Mouse (Mus musculus) stomach, embryonic 14.5 days (tissue): ENCODE measurements around the gene Ehmt2. TPM values are rescaled to one million over a fixed set of nuclear protein-coding genes. Genes with fewer than 3 reads are reported as not detected.

Source experiments
- ATAC-seq: fragments of 200-750 bp; cut with Nextera tagmentation; 2 replicates; pipeline ENCODE4 v1.8.0; 2017; ENCODE audit warnings: low read depth, moderate TSS enrichment; ENCODE audit not compliant: insufficient number of reproducible peaks, insufficient read depth, low FRiP score
- H3K27ac ChIP-seq: fragments of 300-500 bp; sonication (generic); 2 replicates; pipeline ENCODE4 v1.5.1; 2014; ENCODE audit warnings: mild to moderate bottlenecking, low read length, moderate library complexity, mixed read lengths
- H3K27me3 ChIP-seq: fragments of 300-500 bp; sonication (generic); 2 replicates; pipeline ENCODE4 v1.6.1; 2014; ENCODE audit warnings: low read length, control low read depth, mixed read lengths; ENCODE audit not compliant: control insufficient read depth, insufficient read depth
- H3K36me3 ChIP-seq: fragments of 300-500 bp; sonication (generic); 2 replicates; pipeline ENCODE4 v1.6.1; 2014; ENCODE audit warnings: mild to moderate bottlenecking, control low read depth, low read length, moderate library complexity, mixed read lengths; ENCODE audit not compliant: control insufficient read depth, insufficient read depth
- H3K4me1 ChIP-seq: fragments of 300-500 bp; sonication (generic); 2 replicates; pipeline ENCODE4 v1.6.1; 2014; ENCODE audit warnings: low read length, control low read depth, mixed read lengths; ENCODE audit not compliant: control insufficient read depth, insufficient read depth
- H3K4me2 ChIP-seq: fragments of 300-500 bp; sonication (generic); replicated peaks from 2 replicates; pipeline ENCODE4 v1.6.1; 2014; ENCODE audit warnings: low read depth, low read length, control low read depth
- H3K4me3 ChIP-seq: fragments of 300-500 bp; sonication (generic); 2 replicates; pipeline ENCODE4 v1.5.1; 2014; ENCODE audit warnings: low read depth, low read length, control low read depth
- H3K9ac ChIP-seq: fragments of 300-500 bp; sonication (generic); replicated peaks from 2 replicates; pipeline ENCODE4 v1.6.1; 2014; ENCODE audit warnings: low read depth, mild to moderate bottlenecking, control low read depth, low read length, moderate library complexity, mixed read lengths
- H3K9me3 ChIP-seq: fragments of 300-500 bp; sonication (generic); 2 replicates; pipeline ENCODE4 v1.6.1; 2016; ENCODE audit warnings: low read depth, low read length, control low read depth; ENCODE audit not compliant: control insufficient read depth
- WGBS: fragments of 180-500 bp; shearing (Covaris S2); extraction: QIAGEN DNeasy Blood & Tissue Kit; methylation state at CpG from one replicate; pipeline ENCODE4 v1.1.7; 2014; 5-methylcytosine and 5-hydroxymethylcytosine counted together
- polyA plus RNA-seq: library from polyadenylated mRNA; unstranded; fragments of >200 nt; fragmentation: Nextera tagmentation; extraction: Ambion mirVana; gene quantifications from 2 replicates; pipeline ENCODE4 v1.2.1, GENCODE M21; 2014

Ehmt2 gene
- polyA plus RNA-seq, 1 experiment from 2014 or later = 79.4 TPM

- 84% methylated on average over 18 of the region's 18 CpGs for WGBS
- no peak for ATAC-seq
- Histone ChIP-seq H3K36me3 (no peaks in the 10 kb centered on the region), H3K4me1 (no peaks in the 10 kb centered on the region), H3K27me3 (no peaks in the 10 kb centered on the region), H3K4me2 (no peak overlapping the region), H3K9me3 (no peaks in the 10 kb centered on the region), H3K9ac (no peak overlapping the region), H3K27ac (no peak overlapping the region), H3K4me3 (no peak overlapping the region)
These were observed 29.2 kb downstream of the Ehmt2 start for GRCm38 (mm10) chr17:34927306-34928019.

DNA sequence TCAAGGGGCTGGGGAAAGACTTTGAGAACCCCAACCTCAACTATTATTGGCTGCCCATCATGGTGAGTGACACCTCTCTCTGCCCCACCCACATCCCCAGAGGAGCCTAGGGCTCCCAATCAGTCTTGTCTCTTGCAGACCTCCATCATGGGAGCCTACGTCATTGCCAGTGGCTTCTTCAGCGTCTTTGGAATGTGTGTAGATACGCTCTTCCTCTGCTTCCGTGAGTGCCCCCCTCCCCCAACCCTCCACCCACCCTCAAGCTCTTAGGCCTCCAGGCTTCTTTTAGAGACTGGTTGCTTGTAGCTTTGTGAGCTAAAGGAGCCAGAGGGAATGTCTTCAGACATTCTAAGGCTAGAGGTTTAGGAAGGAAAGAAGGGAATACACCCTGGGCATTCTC is 30.6 kb downstream of the Ehmt2 start:
- Histone ChIP-seq H3K27ac (no peak overlapping the region), H3K36me3 (no peaks in the 10 kb centered on the region), H3K9ac (no peak overlapping the region), H3K4me2 (no peak overlapping the region), H3K9me3 (no peaks in the 10 kb centered on the region), H3K4me1 (no peaks in the 10 kb centered on the region), H3K27me3 (no peaks in the 10 kb centered on the region), H3K4me3 (no peak overlapping the region)
- 51% methylated on average over 4 of the region's 4 CpGs for WGBS
- no peak for ATAC-seq

DNA sequence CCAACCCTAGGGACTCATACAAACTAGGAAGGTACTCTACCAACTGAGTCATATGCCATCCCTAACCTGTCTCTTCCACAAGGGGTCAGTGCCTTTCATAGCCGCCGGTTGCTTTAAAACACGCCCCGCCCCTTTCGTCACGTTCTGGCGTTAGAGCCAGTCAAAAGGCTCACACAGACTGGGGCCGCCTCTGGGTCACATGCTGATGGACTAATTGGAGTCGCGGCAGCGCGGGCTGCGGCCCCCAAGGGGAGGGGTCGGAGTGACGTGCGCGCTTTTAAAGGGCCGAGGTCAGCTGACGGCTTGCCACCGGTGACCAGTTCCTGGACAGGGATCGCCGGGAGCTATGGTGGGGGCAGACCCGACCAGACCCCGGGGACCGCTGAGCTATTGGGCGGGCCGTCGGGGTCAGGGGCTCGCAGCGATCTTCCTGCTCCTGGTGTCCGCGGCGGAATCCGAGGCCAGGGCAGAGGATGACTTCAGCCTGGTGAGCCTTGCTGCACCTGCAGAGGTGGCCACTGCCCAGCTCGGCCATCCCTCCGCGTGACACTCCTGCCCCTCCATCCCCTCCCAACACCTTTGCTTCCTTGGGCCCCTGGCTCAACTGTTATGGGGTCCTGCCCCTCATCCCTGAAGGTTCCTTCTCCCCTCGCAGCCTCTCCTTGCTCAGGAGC is 32.9 kb downstream of the Ehmt2 start, which contains the start of gene Neu1:
TSS of gene Neu1 (plus strand) at position 193 of the 674 bp plus-strand sequence.
- Histone ChIP-seq H3K27me3 (no peaks in the 10 kb centered on the region), H3K36me3 (no peaks in the 10 kb centered on the region), H3K4me3 (peak within 1 kb of the TSS; percentile 71), H3K27ac (no peak within 1 kb of the TSS), H3K9ac (peak within 1 kb of the TSS; percentile 54), H3K4me2 (peak within 1 kb of the TSS; percentile 98), H3K4me1 (no peaks in the 10 kb centered on the region), H3K9me3 (no peaks in the 10 kb centered on the region)
- peak; percentile 96 for ATAC-seq
- under 1% methylated on average over 38 of the region's 38 CpGs for WGBS

DNA sequence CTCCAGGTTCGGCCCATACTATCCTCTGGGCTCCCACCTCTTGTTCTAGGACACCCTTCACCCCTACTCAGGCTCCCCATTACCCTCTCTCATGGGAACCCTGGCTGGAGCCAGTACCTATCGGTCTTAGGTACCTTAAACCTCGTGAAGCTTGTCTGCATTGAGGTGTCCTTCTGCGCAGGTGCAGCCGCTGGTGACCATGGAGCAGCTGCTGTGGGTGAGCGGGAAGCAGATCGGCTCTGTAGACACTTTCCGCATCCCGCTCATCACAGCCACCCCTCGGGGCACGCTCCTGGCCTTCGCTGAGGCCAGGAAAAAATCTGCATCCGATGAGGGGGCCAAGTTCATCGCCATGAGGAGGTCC is 33.4 kb downstream of the Ehmt2 start:
- Histone ChIP-seq H3K36me3 (no peaks in the 10 kb centered on the region), H3K4me2 (peak overlapping the region; percentile 98), H3K4me3 (peak overlapping the region; percentile 71), H3K9ac (peak overlapping the region; percentile 54), H3K4me1 (no peaks in the 10 kb centered on the region), H3K27me3 (no peaks in the 10 kb centered on the region), H3K27ac (no peak overlapping the region), H3K9me3 (no peaks in the 10 kb centered on the region)
- WGBS = 11% methylated on average over 14 of the region's 14 CpGs
- ATAC-seq = 0 out of 2 replicates have a peak, but pooled peaks have one; percentile 2

DNA sequence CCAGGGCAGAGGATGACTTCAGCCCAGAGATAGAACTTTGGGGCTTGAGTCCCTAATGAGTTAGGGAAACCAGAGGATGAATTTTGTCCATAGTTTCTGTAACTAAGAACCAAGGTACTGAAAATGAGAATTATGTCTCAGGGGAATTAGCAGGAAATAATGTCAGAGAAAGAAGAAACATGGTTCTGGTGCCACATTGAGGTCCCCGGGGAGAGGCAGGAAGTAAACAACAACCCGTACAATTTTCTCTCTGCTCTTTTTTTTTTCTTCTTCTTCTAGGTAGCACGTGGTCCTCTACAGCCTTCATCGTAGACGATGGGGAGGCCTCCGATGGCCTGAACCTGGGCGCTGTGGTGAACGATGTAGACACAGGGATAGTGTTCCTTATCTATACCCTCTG is 34.0 kb downstream of the Ehmt2 start:
- H3K36me3 ChIP-seq = no peaks in the 10 kb centered on the region
- H3K4me1 ChIP-seq = no peaks in the 10 kb centered on the region
- peak overlapping the region; percentile 54; the same call in 1 of the 2 replicates for H3K9ac ChIP-seq
- no peak for ATAC-seq
- no peaks in the 10 kb centered on the region for H3K9me3 ChIP-seq
- H3K27ac ChIP-seq = no peak overlapping the region
- 74% methylated on average over 8 of the region's 8 CpGs for WGBS
- H3K27me3 ChIP-seq = no peaks in the 10 kb centered on the region
- peak overlapping the region; percentile 71 for H3K4me3 ChIP-seq
- H3K4me2 ChIP-seq = peak overlapping the region; percentile 98

DNA sequence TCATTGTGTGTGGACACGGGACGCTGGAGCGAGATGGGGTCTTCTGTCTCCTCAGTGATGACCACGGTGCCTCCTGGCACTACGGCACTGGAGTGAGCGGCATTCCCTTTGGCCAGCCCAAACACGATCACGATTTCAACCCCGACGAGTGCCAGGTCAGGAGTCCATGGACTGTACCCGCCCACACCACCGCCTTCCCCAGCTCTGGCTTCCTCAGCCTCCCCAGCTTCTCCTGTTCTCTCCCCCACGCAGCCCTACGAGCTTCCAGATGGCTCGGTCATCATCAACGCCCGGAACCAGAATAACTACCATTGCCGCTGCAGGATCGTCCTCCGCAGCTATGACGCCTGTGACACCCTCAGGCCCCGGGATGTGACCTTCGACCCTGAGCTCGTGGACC is 35.8 kb downstream of the Ehmt2 start:
- WGBS = 69% methylated on average over 24 of the region's 24 CpGs
- H3K4me2 ChIP-seq = no peak overlapping the region
- no peak overlapping the region for H3K9ac ChIP-seq
- no peak overlapping the region for H3K4me3 ChIP-seq
- H3K9me3 ChIP-seq = no peaks in the 10 kb centered on the region
- ATAC-seq = no peak
- no peaks in the 10 kb centered on the region for H3K27me3 ChIP-seq
- H3K4me1 ChIP-seq = no peaks in the 10 kb centered on the region
- no peak overlapping the region for H3K27ac ChIP-seq
- H3K36me3 ChIP-seq = no peaks in the 10 kb centered on the region

DNA sequence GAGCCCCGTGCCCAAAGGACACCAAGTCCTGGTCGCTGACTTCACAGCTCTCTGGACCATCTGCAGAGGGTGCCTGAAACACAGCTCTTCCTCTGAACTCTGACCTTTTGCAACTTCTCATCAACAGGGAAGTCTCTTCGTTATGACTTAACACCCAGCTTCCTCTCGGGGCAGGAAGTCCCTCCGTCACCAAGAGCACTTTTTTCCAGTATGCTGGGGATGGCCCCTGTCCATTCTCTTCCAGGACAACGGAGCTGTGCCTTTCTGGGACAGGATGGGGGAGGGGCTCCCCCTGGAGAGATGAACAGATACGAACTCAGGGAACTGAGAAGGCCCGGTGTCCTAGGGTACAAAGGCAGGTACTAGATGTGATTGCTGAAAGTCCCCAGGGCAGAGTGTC is 36.6 kb downstream of the Ehmt2 start:
- H3K27ac ChIP-seq = no peak overlapping the region
- 53% methylated on average over 8 of the region's 8 CpGs for WGBS
- H3K36me3 ChIP-seq = no peaks in the 10 kb centered on the region
- no peak overlapping the region for H3K9ac ChIP-seq
- ATAC-seq = no peak
- H3K4me3 ChIP-seq = no peak overlapping the region
- no peaks in the 10 kb centered on the region for H3K9me3 ChIP-seq
- no peaks in the 10 kb centered on the region for H3K4me1 ChIP-seq
- H3K4me2 ChIP-seq = no peak overlapping the region
- H3K27me3 ChIP-seq = no peaks in the 10 kb centered on the region

DNA sequence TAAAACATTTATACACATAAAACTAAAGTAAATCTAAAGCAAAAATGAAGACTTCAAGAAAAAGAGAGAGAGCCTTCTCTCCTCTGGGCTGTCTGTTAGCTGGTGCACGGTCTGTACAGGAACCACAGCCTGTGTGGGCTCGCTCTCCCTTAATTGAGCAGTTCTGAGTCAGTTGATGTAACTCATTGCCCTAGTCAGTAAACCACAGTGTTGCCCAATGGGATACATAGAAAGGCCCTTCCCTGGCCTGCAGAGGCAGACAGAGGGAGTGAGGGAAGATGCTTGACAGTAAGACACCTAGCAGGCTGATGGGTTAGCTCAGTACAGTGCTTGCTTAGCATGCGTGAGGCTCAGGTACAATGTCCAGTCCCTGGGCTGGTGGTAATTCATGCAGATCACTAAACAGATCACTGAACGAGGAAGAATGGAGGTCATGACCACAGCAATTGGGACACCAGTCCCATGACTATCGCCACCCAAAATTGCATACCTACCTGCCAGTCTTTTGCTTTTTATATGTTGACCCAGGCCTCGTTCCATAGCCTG is 39.8 kb downstream of the Ehmt2 start:
- Histone ChIP-seq H3K27ac (no peak overlapping the region), H3K36me3 (no peaks in the 10 kb centered on the region)
- 85% methylated on average over 6 of the region's 6 CpGs for WGBS

More for the DNA sequence above, 39.8 kb downstream of the Ehmt2 start:
- no peak overlapping the region for H3K9ac ChIP-seq
- no peaks in the 10 kb centered on the region for H3K27me3 ChIP-seq
- H3K4me1 ChIP-seq = no peaks in the 10 kb centered on the region
- H3K9me3 ChIP-seq = no peaks in the 10 kb centered on the region
- no peak overlapping the region for H3K4me3 ChIP-seq
- no peak overlapping the region for H3K4me2 ChIP-seq
- no peak for ATAC-seq
